Mouse (Mus musculus): ENCODE measurements at regions not wholly inside any gene's neighbourhood (a gene's known extent, or its start where the extent isn't known, plus 50 kb on each side); places are given as distances from the start of the nearest gene placed in this dataset.

DNA sequence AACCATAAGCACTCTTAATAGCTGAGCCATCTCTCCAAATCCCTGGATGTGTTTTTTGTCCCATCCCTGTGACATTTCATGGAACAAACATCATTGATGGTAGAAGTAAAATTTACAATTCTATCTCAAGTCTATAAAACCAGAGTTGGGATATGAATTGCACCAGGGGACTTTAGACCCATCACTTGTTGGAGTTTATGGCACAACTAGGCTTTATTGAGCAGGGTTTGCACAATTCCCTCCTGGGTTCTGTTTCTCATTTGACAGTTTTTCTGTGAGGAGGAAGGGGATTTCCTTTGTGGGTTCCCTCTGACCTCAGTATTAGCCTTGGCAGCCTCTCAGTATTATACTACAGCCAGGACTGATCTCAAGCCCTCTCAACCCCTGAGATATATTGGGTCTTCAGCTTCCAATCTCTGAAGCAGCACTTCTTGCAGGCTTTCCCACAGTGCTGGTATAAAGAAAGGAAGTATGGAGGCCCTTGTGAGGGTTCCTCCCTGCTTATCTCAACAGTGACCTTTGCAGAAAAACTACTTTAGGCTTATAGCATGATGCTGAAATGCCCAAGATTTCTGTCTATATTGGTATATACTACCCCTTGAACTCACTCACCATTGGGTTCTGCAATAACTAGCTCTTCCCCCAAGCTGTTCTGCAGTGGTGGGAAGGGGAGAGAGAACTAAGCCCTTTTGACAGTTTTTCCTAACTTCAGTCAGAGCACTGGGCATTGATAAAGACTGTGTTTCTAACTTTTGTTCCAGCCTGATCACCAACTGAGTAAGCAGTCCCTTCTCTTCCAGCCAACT lies 582.4 kb downstream of the 1190002N15Rik start:
- no peaks in the 10 kb centered on the region for H3K4me1 ChIP-seq (ENCODE audit: control insufficient read depth, insufficient read depth, low read length)
- ATAC-seq (replicated peaks; ENCODE audit: insufficient number of reproducible peaks, low FRiP score, low TSS enrichment) = no peak
- no peak overlapping the region for H3K4me2 ChIP-seq
- no peaks in the 10 kb centered on the region for H3K36me3 ChIP-seq (ENCODE audit: control insufficient read depth, insufficient read depth, low read length)
- no peak overlapping the region for H3K27ac ChIP-seq (ENCODE audit: low read depth, low read length)
- H3K4me3 ChIP-seq (ENCODE audit: low read depth, low read length) = no peak overlapping the region
- H3K9me3 ChIP-seq (replicated peaks; ENCODE audit: control insufficient read depth, low read length) = no peaks in the 10 kb centered on the region
- no peak overlapping the region for H3K9ac ChIP-seq (ENCODE audit: low read depth, low read length)
- no peaks in the 10 kb centered on the region for H3K27me3 ChIP-seq (ENCODE audit: control insufficient read depth, insufficient read depth, low read length)

GRCm38 (mm10) chr9:93948671-93949070 lies 589.2 kb downstream of the 1190002N15Rik start:
- no peak overlapping the region for H3K4me2 ChIP-seq
- H3K4me3 ChIP-seq (ENCODE audit: low read depth, low read length) = no peak overlapping the region
- WGBS (ENCODE audit: insufficient replicate concordance) = 33% methylated on average over 1 of the region's 1 CpGs
- H3K36me3 ChIP-seq (ENCODE audit: control insufficient read depth, insufficient read depth, low read length) = no peaks in the 10 kb centered on the region
- ATAC-seq (replicated peaks; ENCODE audit: insufficient number of reproducible peaks, low FRiP score, low TSS enrichment) = no peak
- H3K27ac ChIP-seq (ENCODE audit: low read depth, low read length) = no peak overlapping the region
- no peak overlapping the region for H3K9ac ChIP-seq (ENCODE audit: low read depth, low read length)
- H3K4me1 ChIP-seq (ENCODE audit: control insufficient read depth, insufficient read depth, low read length) = no peaks in the 10 kb centered on the region
- no peaks in the 10 kb centered on the region for H3K9me3 ChIP-seq (replicated peaks; ENCODE audit: control insufficient read depth, low read length)
- H3K27me3 ChIP-seq (ENCODE audit: control insufficient read depth, insufficient read depth, low read length) = no peaks in the 10 kb centered on the region

GRCm38 (mm10) chr9:93947053-93947452 lies 590.8 kb downstream of the 1190002N15Rik start:
- ATAC-seq (replicated peaks; ENCODE audit: insufficient number of reproducible peaks, low FRiP score, low TSS enrichment) = no peak
- WGBS (ENCODE audit: insufficient replicate concordance) = 75% methylated on average over 1 of the region's 1 CpGs

GRCm38 (mm10) chr9:93940193-93940592 lies 597.7 kb downstream of the 1190002N15Rik start:
- Histone ChIP-seq H3K27me3 (ENCODE audit: control insufficient read depth, insufficient read depth, low read length) (no peaks in the 10 kb centered on the region), H3K4me3 (ENCODE audit: low read depth, low read length) (no peak overlapping the region), H3K36me3 (ENCODE audit: control insufficient read depth, insufficient read depth, low read length) (no peaks in the 10 kb centered on the region), H3K27ac (ENCODE audit: low read depth, low read length) (no peak overlapping the region), H3K4me1 (ENCODE audit: control insufficient read depth, insufficient read depth, low read length) (no peaks in the 10 kb centered on the region), H3K9me3 (replicated peaks; ENCODE audit: control insufficient read depth, low read length) (no peaks in the 10 kb centered on the region), H3K4me2 (no peak overlapping the region), H3K9ac (ENCODE audit: low read depth, low read length) (no peak overlapping the region)
- ATAC-seq (replicated peaks; ENCODE audit: insufficient number of reproducible peaks, low FRiP score, low TSS enrichment) = no peak
- 75% methylated on average over 3 of the region's 3 CpGs for WGBS (ENCODE audit: insufficient replicate concordance)

More at GRCm38 (mm10) chr9:93947053-93947452, 590.8 kb downstream of the 1190002N15Rik start:
- H3K4me2 ChIP-seq = no peak overlapping the region
- H3K4me1 ChIP-seq (ENCODE audit: control insufficient read depth, insufficient read depth, low read length) = no peaks in the 10 kb centered on the region
- H3K27ac ChIP-seq (ENCODE audit: low read depth, low read length) = no peak overlapping the region
- H3K27me3 ChIP-seq (ENCODE audit: control insufficient read depth, insufficient read depth, low read length) = no peaks in the 10 kb centered on the region
- H3K36me3 ChIP-seq (ENCODE audit: control insufficient read depth, insufficient read depth, low read length) = no peaks in the 10 kb centered on the region
- H3K4me3 ChIP-seq (ENCODE audit: low read depth, low read length) = no peak overlapping the region
- no peak overlapping the region for H3K9ac ChIP-seq (ENCODE audit: low read depth, low read length)
- H3K9me3 ChIP-seq (replicated peaks; ENCODE audit: control insufficient read depth, low read length) = no peaks in the 10 kb centered on the region

- H3K4me3 ChIP-seq (ENCODE audit: low read depth, low read length) = no peak overlapping the region
- no peak overlapping the region for H3K9ac ChIP-seq (ENCODE audit: low read depth, low read length)
- no peak for ATAC-seq (replicated peaks; ENCODE audit: insufficient number of reproducible peaks, low FRiP score, low TSS enrichment)
- H3K4me1 ChIP-seq (ENCODE audit: control insufficient read depth, insufficient read depth, low read length) = no peaks in the 10 kb centered on the region
- no peak overlapping the region for H3K4me2 ChIP-seq
- H3K36me3 ChIP-seq (ENCODE audit: control insufficient read depth, insufficient read depth, low read length) = no peaks in the 10 kb centered on the region
- no peak overlapping the region for H3K27ac ChIP-seq (ENCODE audit: low read depth, low read length)
- WGBS (ENCODE audit: insufficient replicate concordance) = 76% methylated on average over 2 of the region's 2 CpGs
- H3K27me3 ChIP-seq (ENCODE audit: control insufficient read depth, insufficient read depth, low read length) = no peaks in the 10 kb centered on the region
- no peaks in the 10 kb centered on the region for H3K9me3 ChIP-seq (replicated peaks; ENCODE audit: control insufficient read depth, low read length)
Observed at GRCm38 (mm10) chr9:93930684-93931083, 607.2 kb downstream of the 1190002N15Rik start.

- no peaks in the 10 kb centered on the region for H3K4me1 ChIP-seq (ENCODE audit: control insufficient read depth, insufficient read depth, low read length)
- no peaks in the 10 kb centered on the region for H3K36me3 ChIP-seq (ENCODE audit: control insufficient read depth, insufficient read depth, low read length)
- 86% methylated on average over 1 of the region's 1 CpGs for WGBS (ENCODE audit: insufficient replicate concordance)
- H3K27me3 ChIP-seq (ENCODE audit: control insufficient read depth, insufficient read depth, low read length) = no peaks in the 10 kb centered on the region
- no peak overlapping the region for H3K4me2 ChIP-seq
- H3K9me3 ChIP-seq (replicated peaks; ENCODE audit: control insufficient read depth, low read length) = no peaks in the 10 kb centered on the region
- ATAC-seq (replicated peaks; ENCODE audit: insufficient number of reproducible peaks, low FRiP score, low TSS enrichment) = no peak
- no peak overlapping the region for H3K27ac ChIP-seq (ENCODE audit: low read depth, low read length)
- H3K4me3 ChIP-seq (ENCODE audit: low read depth, low read length) = no peak overlapping the region
- no peak overlapping the region for H3K9ac ChIP-seq (ENCODE audit: low read depth, low read length)
Observed at GRCm38 (mm10) chr9:93889256-93889655, 648.6 kb downstream of the 1190002N15Rik start.

- no peaks in the 10 kb centered on the region for H3K9me3 ChIP-seq (replicated peaks; ENCODE audit: control insufficient read depth, low read length)
- no peak for ATAC-seq (replicated peaks; ENCODE audit: insufficient number of reproducible peaks, low FRiP score, low TSS enrichment)
Observed at GRCm38 (mm10) chr9:93880112-93880511, 657.8 kb downstream of the 1190002N15Rik start.

DNA sequence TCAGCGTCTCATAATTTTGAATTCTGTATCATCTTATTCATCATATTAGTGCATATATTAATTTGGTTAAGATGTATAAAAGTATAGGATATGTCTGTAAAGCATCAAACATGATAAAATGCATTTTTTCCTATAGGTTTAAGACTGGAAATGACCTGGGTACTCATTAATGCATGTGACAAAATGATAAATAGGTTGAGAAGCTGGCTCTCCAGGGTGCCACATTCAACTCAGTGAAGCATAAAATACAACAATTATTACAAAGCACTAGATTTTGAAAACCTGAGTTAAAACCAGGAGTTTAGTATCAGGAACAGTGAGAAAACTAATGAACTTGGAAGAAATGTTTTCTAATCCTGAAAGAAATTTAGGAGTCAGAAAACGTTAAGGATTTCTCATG lies 658.3 kb downstream of the 1190002N15Rik start:
- Histone ChIP-seq H3K4me3 (ENCODE audit: low read depth, low read length) (no peak overlapping the region), H3K27ac (ENCODE audit: low read depth, low read length) (no peak overlapping the region), H3K36me3 (ENCODE audit: control insufficient read depth, insufficient read depth, low read length) (no peaks in the 10 kb centered on the region), H3K9me3 (replicated peaks; ENCODE audit: control insufficient read depth, low read length) (no peaks in the 10 kb centered on the region), H3K4me2 (no peak overlapping the region), H3K9ac (ENCODE audit: low read depth, low read length) (no peak overlapping the region), H3K4me1 (ENCODE audit: control insufficient read depth, insufficient read depth, low read length) (no peaks in the 10 kb centered on the region), H3K27me3 (ENCODE audit: control insufficient read depth, insufficient read depth, low read length) (no peaks in the 10 kb centered on the region)
- ATAC-seq (replicated peaks; ENCODE audit: insufficient number of reproducible peaks, low FRiP score, low TSS enrichment) = no peak
- 76% methylated on average over 2 of the region's 2 CpGs for WGBS (ENCODE audit: insufficient replicate concordance)

More at GRCm38 (mm10) chr9:93880112-93880511, 657.8 kb downstream of the 1190002N15Rik start:
- no peaks in the 10 kb centered on the region for H3K27me3 ChIP-seq (ENCODE audit: control insufficient read depth, insufficient read depth, low read length)
- WGBS (ENCODE audit: insufficient replicate concordance) = 67% methylated on average over 2 of the region's 2 CpGs
- H3K36me3 ChIP-seq (ENCODE audit: control insufficient read depth, insufficient read depth, low read length) = no peaks in the 10 kb centered on the region
- H3K27ac ChIP-seq (ENCODE audit: low read depth, low read length) = no peak overlapping the region
- H3K9ac ChIP-seq (ENCODE audit: low read depth, low read length) = no peak overlapping the region
- H3K4me2 ChIP-seq = no peak overlapping the region
- H3K4me3 ChIP-seq (ENCODE audit: low read depth, low read length) = no peak overlapping the region
- H3K4me1 ChIP-seq (ENCODE audit: control insufficient read depth, insufficient read depth, low read length) = no peaks in the 10 kb centered on the region

- no peak overlapping the region for H3K4me3 ChIP-seq (ENCODE audit: low read depth, low read length)
- H3K9ac ChIP-seq (ENCODE audit: low read depth, low read length) = no peak overlapping the region
- H3K9me3 ChIP-seq (replicated peaks; ENCODE audit: control insufficient read depth, low read length) = no peaks in the 10 kb centered on the region
- H3K4me2 ChIP-seq = no peak overlapping the region
- WGBS (ENCODE audit: insufficient replicate concordance) = 83% methylated on average over 7 of the region's 7 CpGs
- no peak for ATAC-seq (replicated peaks; ENCODE audit: insufficient number of reproducible peaks, low FRiP score, low TSS enrichment)
- H3K27ac ChIP-seq (ENCODE audit: low read depth, low read length) = no peak overlapping the region
- no peaks in the 10 kb centered on the region for H3K4me1 ChIP-seq (ENCODE audit: control insufficient read depth, insufficient read depth, low read length)
- H3K27me3 ChIP-seq (ENCODE audit: control insufficient read depth, insufficient read depth, low read length) = no peaks in the 10 kb centered on the region
- H3K36me3 ChIP-seq (ENCODE audit: control insufficient read depth, insufficient read depth, low read length) = no peaks in the 10 kb centered on the region
Observed at GRCm38 (mm10) chr9:93870778-93871177, 667.1 kb downstream of the 1190002N15Rik start.

Measured in heart, embryonic 11.5 days (tissue).